ENCODE assay signal across 25 mouse cellular contexts in genomic region chr11:81110049-81110448, GRCm38 (mm10).
DNase-seq lines count a peak whose midpoint lies in the region; ATAC-seq and TF ChIP-seq lines count a peak whose summit lies in the region.
"Had no signal": no experiment of that assay in that cellular context is flagged by ENCODE, and none has a peak within 500 bp of the region (broad histone marks: within the 10 kb centered on the region; RNA-seq: fewer than 3 reads in every experiment).

No protein-coding gene starts in this region.

- no peaks in the 10 kb centered on the region for H3K9me3 ChIP-seq in forebrain, embryonic 16.5 days (ENCODE audit: control insufficient read depth, low read length)
- no peaks in the 10 kb centered on the region for H3K9me3 ChIP-seq in forebrain, embryonic 14.5 days (replicated peaks; ENCODE audit: control insufficient read depth, low read length)
- no peaks in the 10 kb centered on the region for H3K9me3 ChIP-seq in midbrain, postnatal 0 days (ENCODE audit: low read length)
- H3K9me3 ChIP-seq: heart, embryonic 10.5 days; kidney, embryonic 15.5 days; limb, embryonic 13.5 days; lung, embryonic 15.5 days; stomach, embryonic 15.5 days had no signal

- no peak for ATAC-seq in cerebellum, adult (ENCODE audit: insufficient number of reproducible peaks, low FRiP score, low TSS enrichment)
- ATAC-seq in forebrain, embryonic 16.5 days, result no peak
- no peak for ATAC-seq in forebrain, embryonic 14.5 days
- no peak for ATAC-seq in midbrain, postnatal 0 days (ENCODE audit: low FRiP score)
- ATAC-seq: activated CD4-positive, CD25-positive, alpha-beta regulatory T cell, adult 4 months; forebrain, postnatal 0 days had no signal

- no peak overlapping the region for H3K9ac ChIP-seq in forebrain, embryonic 16.5 days (replicated peaks; ENCODE audit: low read depth, low read length)
- H3K9ac ChIP-seq in forebrain, embryonic 14.5 days (ENCODE audit: low read length), result no peak overlapping the region
- no peak overlapping the region for H3K9ac ChIP-seq in midbrain, postnatal 0 days (replicated peaks; ENCODE audit: low read length, poor library complexity, severe bottlenecking)
- H3K9ac ChIP-seq: forebrain, postnatal 0 days; hindbrain, embryonic 14.5 days; kidney, embryonic 15.5 days; limb, embryonic 13.5 days; lung, embryonic 15.5 days; stomach, embryonic 15.5 days had no signal

- TF ChIP-seq CTCF in cerebellum, adult 2 months (IDR thresholded peaks at IDR 0.05; ENCODE audit: borderline replicate concordance, insufficient read depth, low read depth, low read length), result no peak
- no peak for TF ChIP-seq CTCF in layer of hippocampus, adult 2 months (conservative IDR thresholded peaks at IDR 0.05)
- no peak for TF ChIP-seq CTCF in midbrain, postnatal 0 days (IDR thresholded peaks at IDR 0.05)

- peaks cover 6% of the 10 kb centered on the region for H3K4me1 ChIP-seq in cerebellum, adult 2 months (ENCODE audit: control insufficient read depth, insufficient read depth, low read length)
- H3K4me1 ChIP-seq in forebrain, embryonic 16.5 days (replicated peaks; ENCODE audit: control insufficient read depth, insufficient read depth, low read length), result peaks cover 4% of the 10 kb centered on the region
- no peaks in the 10 kb centered on the region for H3K4me1 ChIP-seq in forebrain, embryonic 14.5 days (ENCODE audit: control insufficient read depth, insufficient read depth, low read length)
- H3K4me1 ChIP-seq in midbrain, postnatal 0 days (ENCODE audit: insufficient read depth, low read length), result peaks cover 3% of the 10 kb centered on the region
- H3K4me1 ChIP-seq: heart, embryonic 10.5 days; kidney, embryonic 15.5 days; limb, embryonic 13.5 days; lung, embryonic 15.5 days; stomach, embryonic 15.5 days had no signal

- no peak overlapping the region for H3K4me2 ChIP-seq in forebrain, embryonic 16.5 days (ENCODE audit: low read length)
- H3K4me2 ChIP-seq in forebrain, embryonic 14.5 days (ENCODE audit: low read length), result no peak overlapping the region
- H3K4me2 ChIP-seq in midbrain, postnatal 0 days (ENCODE audit: low read depth, low read length, poor library complexity, severe bottlenecking), result no peak overlapping the region
- H3K4me2 ChIP-seq: hindbrain, embryonic 14.5 days; kidney, embryonic 15.5 days; limb, embryonic 13.5 days; liver, embryonic 11.5 days; lung, embryonic 15.5 days; stomach, embryonic 15.5 days had no signal

- DNase-seq in cerebellum, adult 2 months, result peak; percentile 23 to 38
- no peak for DNase-seq in forebrain, embryonic 14.5 days (ENCODE audit: low spot score)
- DNase-seq in layer of hippocampus, adult 2 months (ENCODE audit: low spot score in 2 of 2), result no peak
- no peak for DNase-seq in layer of hippocampus, postnatal 10 days (ENCODE audit: low spot score in 2 of 2)
- no peak for DNase-seq in midbrain, postnatal 0 days (ENCODE audit: low spot score)
- DNase-seq: adrenal gland, adult 2 months; adrenal gland, postnatal 36 days; cerebellum, adult 9-11 months; forebrain, postnatal 0 days; gastrocnemius, postnatal 14 days; heart, postnatal 36 days; kidney, adult 18-20 months; kidney, postnatal 25 days; lung, postnatal 36 days; right cerebral cortex, postnatal 25 days had no signal

- H3K4me3 ChIP-seq in cerebellum, adult 2 months (replicated peaks; ENCODE audit: insufficient read depth, low read depth, low read length), result no peak overlapping the region
- H3K4me3 ChIP-seq in forebrain, embryonic 16.5 days (replicated peaks; ENCODE audit: low read length), result no peak overlapping the region
- H3K4me3 ChIP-seq in forebrain, embryonic 14.5 days (ENCODE audit: low read depth, low read length), result no peak overlapping the region
- no peak overlapping the region for H3K4me3 ChIP-seq in layer of hippocampus, adult 2 months
- H3K4me3 ChIP-seq in midbrain, postnatal 0 days (ENCODE audit: low read depth, low read length), result no peak overlapping the region
- H3K4me3 ChIP-seq: heart, embryonic 10.5 days; kidney, embryonic 15.5 days; limb, embryonic 13.5 days; lung, embryonic 15.5 days; stomach, embryonic 15.5 days had no signal

- no peaks in the 10 kb centered on the region for H3K27me3 ChIP-seq in cerebellum, adult 2 months (ENCODE audit: control insufficient read depth, insufficient read depth, low read length)
- no peaks in the 10 kb centered on the region for H3K27me3 ChIP-seq in forebrain, embryonic 16.5 days (replicated peaks; ENCODE audit: control insufficient read depth, insufficient read depth, low read length)
- H3K27me3 ChIP-seq in forebrain, embryonic 14.5 days (replicated peaks; ENCODE audit: control insufficient read depth, insufficient read depth, low read length), result no peaks in the 10 kb centered on the region
- no peaks in the 10 kb centered on the region for H3K27me3 ChIP-seq in midbrain, postnatal 0 days (ENCODE audit: insufficient read depth, low read length)
- H3K27me3 ChIP-seq: kidney, embryonic 15.5 days; limb, embryonic 13.5 days; lung, embryonic 15.5 days; stomach, embryonic 15.5 days had no signal

- TF ChIP-seq POLR2A in cerebellum, adult 2 months (IDR thresholded peaks at IDR 0.05; ENCODE audit: borderline replicate concordance, insufficient read depth, low read length), result no peak

- no peaks in the 10 kb centered on the region for H3K36me3 ChIP-seq in forebrain, embryonic 16.5 days (ENCODE audit: control insufficient read depth, insufficient read depth)
- H3K36me3 ChIP-seq in forebrain, embryonic 14.5 days (ENCODE audit: control insufficient read depth, insufficient read depth, low read length), result no peaks in the 10 kb centered on the region
- no peaks in the 10 kb centered on the region; the same call in 1 of the 2 replicates for H3K36me3 ChIP-seq in midbrain, postnatal 0 days (ENCODE audit: insufficient read depth, low read length)
- H3K36me3 ChIP-seq: heart, embryonic 10.5 days; kidney, embryonic 15.5 days; limb, embryonic 13.5 days; lung, embryonic 15.5 days; stomach, embryonic 15.5 days had no signal

- 30% methylated on average over 6 of the region's 6 CpGs for WGBS in cerebellum, adult 2 months
- WGBS in forebrain, embryonic 16.5 days, result 53% methylated on average over 6 of the region's 6 CpGs
- WGBS in forebrain, embryonic 14.5 days, result 63% methylated on average over 6 of the region's 6 CpGs
- 54% methylated on average over 6 of the region's 6 CpGs for WGBS in midbrain, postnatal 0 days

- no peak overlapping the region for H3K27ac ChIP-seq in cerebellum, adult 2 months (ENCODE audit: insufficient read depth, low read length)
- peak overlapping the region; percentile 21; the same call in 1 of the 2 replicates for H3K27ac ChIP-seq in forebrain, embryonic 16.5 days (ENCODE audit: low read length)
- no peak overlapping the region for H3K27ac ChIP-seq in forebrain, embryonic 14.5 days (ENCODE audit: low read depth, low read length)
- H3K27ac ChIP-seq in layer of hippocampus, adult 2 months, result peak overlapping the region; percentile 80
- peak overlapping the region; percentile 55 for H3K27ac ChIP-seq in midbrain, postnatal 0 days (ENCODE audit: low read depth, low read length)
- H3K27ac ChIP-seq: heart, embryonic 10.5 days; hindbrain, embryonic 14.5 days; kidney, embryonic 15.5 days; limb, embryonic 13.5 days; lung, embryonic 15.5 days; stomach, embryonic 15.5 days had no signal

Comparison
In these comparisons a context has a peak if more than half of its experiments do, and no peak if none do; other contexts are left out.
1. H3K27ac ChIP-seq: peak in forebrain, embryonic 16.5 days (single experiment), layer of hippocampus, adult 2 months (single experiment) and midbrain, postnatal 0 days (single experiment); none in cerebellum, adult 2 months (single experiment) and forebrain, embryonic 14.5 days (single experiment).
2. DNase-seq: peak in cerebellum, adult 2 months (2 of 2); none in forebrain, embryonic 14.5 days (single experiment), layer of hippocampus, adult 2 months (0 of 2), layer of hippocampus, postnatal 10 days (0 of 2) and midbrain, postnatal 0 days (single experiment).